ENCODE assay signal across 26 mouse cellular contexts in genomic region chr9:31010749-31011148, GRCm38 (mm10). TPM values are rescaled to one million over a fixed set of nuclear protein-coding genes. Genes with fewer than 3 reads are reported as not detected.
A peak's percentile ranks its signal among the peaks of the same experiment; 100 is the strongest.
DNase-seq lines count a peak whose midpoint lies in the region; ATAC-seq and TF ChIP-seq lines count a peak whose summit lies in the region.
"Had no signal": no experiment of that assay in that cellular context is flagged by ENCODE, and none has a peak within 500 bp of the region (broad histone marks: within the 10 kb centered on the region; RNA-seq: fewer than 3 reads in every experiment).

No protein-coding gene starts in this region.

- no peak for TF ChIP-seq POLR2A in ES-Bruce4 (IDR thresholded peaks at IDR 0.05; ENCODE audit: insufficient read depth, low read length)

- no peak overlapping the region for H3K9ac ChIP-seq in heart, embryonic 15.5 days
- H3K9ac ChIP-seq in lung, embryonic 14.5 days = no peak overlapping the region
- peak overlapping the region; percentile 14; the same call in 1 of the 2 replicates for H3K9ac ChIP-seq in ES-Bruce4 (ENCODE audit: low read depth, poor library complexity, severe bottlenecking)
- no peak overlapping the region for H3K9ac ChIP-seq in ES-E14 (ENCODE audit: insufficient read depth, low read depth, low read length, poor library complexity, severe bottlenecking)
- H3K9ac ChIP-seq: embryonic facial prominence, embryonic 15.5 days; forebrain, embryonic 12.5 days; hindbrain, embryonic 13.5 days; kidney, embryonic 15.5 days; limb, embryonic 13.5 days had no signal

- no peak overlapping the region for H3K4me2 ChIP-seq in heart, embryonic 15.5 days
- H3K4me2 ChIP-seq in lung, embryonic 14.5 days = no peak overlapping the region
- H3K4me2 ChIP-seq: embryonic facial prominence, embryonic 15.5 days; forebrain, embryonic 12.5 days; hindbrain, embryonic 13.5 days; kidney, embryonic 15.5 days; limb, embryonic 13.5 days; liver, embryonic 11.5 days; midbrain, embryonic 11.5 days had no signal

- in situ Hi-C loops in ES-E14 (cut with MboI; ENCODE audit: low sequenced_read_pairs in 2 of 2, unreplicated experiment in 2 of 2) = no loop called here

- WGBS in heart, embryonic 15.5 days = 74% methylated on average over 3 of the region's 3 CpGs
- 49% methylated on average over 3 of the region's 3 CpGs for WGBS in lung, embryonic 14.5 days

- H3K27ac ChIP-seq in heart, embryonic 15.5 days = 0 out of 2 replicates have a peak overlapping the region, but pooled peaks have one; percentile 57
- H3K27ac ChIP-seq in lung, embryonic 14.5 days (ENCODE audit: low read depth) = no peak overlapping the region
- peak overlapping the region; percentile 90 for H3K27ac ChIP-seq in ES-Bruce4 (ENCODE audit: insufficient read depth, low read length)
- H3K27ac ChIP-seq in ES-E14 (ENCODE audit: insufficient read depth, low read depth, low read length, poor library complexity, severe bottlenecking) = peak overlapping the region; percentile 43; the same call in 1 of the 2 replicates
- H3K27ac ChIP-seq: embryonic facial prominence, embryonic 10.5 days; embryonic facial prominence, embryonic 15.5 days; forebrain, embryonic 12.5 days; hindbrain, embryonic 13.5 days; kidney, embryonic 15.5 days; layer of hippocampus, adult 2 months; limb, embryonic 13.5 days had no signal

- H3K36me3 ChIP-seq in heart, embryonic 15.5 days = no peaks in the 10 kb centered on the region
- H3K36me3 ChIP-seq in lung, embryonic 14.5 days (ENCODE audit: insufficient read depth) = no peaks in the 10 kb centered on the region
- H3K36me3 ChIP-seq in ES-Bruce4 (ENCODE audit: control insufficient read depth, insufficient read depth, low read length, poor library complexity, severe bottlenecking) (no peaks in the 10 kb centered on the region), ES-E14 (ENCODE audit: control insufficient read depth, insufficient read depth, low read length, poor library complexity, severe bottlenecking) (no peaks in the 10 kb centered on the region)
- H3K36me3 ChIP-seq: embryonic facial prominence, embryonic 10.5 days; embryonic facial prominence, embryonic 15.5 days; forebrain, embryonic 12.5 days; G1E; hindbrain, embryonic 13.5 days; kidney, embryonic 15.5 days; limb, embryonic 13.5 days had no signal

- H3K4me1 ChIP-seq in heart, embryonic 15.5 days (replicated peaks) = peaks cover 10% of the 10 kb centered on the region
- no peaks in the 10 kb centered on the region for H3K4me1 ChIP-seq in lung, embryonic 14.5 days (ENCODE audit: insufficient read depth)
- H3K4me1 ChIP-seq in ES-Bruce4 (ENCODE audit: control insufficient read depth, insufficient read depth, low read length) = peaks cover 10% of the 10 kb centered on the region
- peaks cover 8 to 16% of the 10 kb centered on the region in 2 experiments for H3K4me1 ChIP-seq in ES-E14 (ENCODE audit: control insufficient read depth in 2 of 2, insufficient read depth in 2 of 2, low read length in 2 of 2, poor library complexity in 1 of 2)
- H3K4me1 ChIP-seq: forebrain, embryonic 12.5 days; hindbrain, embryonic 13.5 days; kidney, embryonic 15.5 days had no signal

- ATAC-seq in heart, embryonic 15.5 days (replicated peaks; ENCODE audit: insufficient number of reproducible peaks, insufficient read depth, low FRiP score, low read depth) = no peak
- no peak for ATAC-seq in lung, embryonic 14.5 days (ENCODE audit: insufficient read depth)
- ATAC-seq: midbrain, embryonic 16.5 days had no signal

- no peak for DNase-seq in heart, adult 18-20 months
- DNase-seq in lung, embryonic 14.5 days = peak; percentile 73
- no peak for DNase-seq in lung, postnatal 36 days
- DNase-seq in ES-E14 (ENCODE audit: low read depth, low spot score) = no peak
- DNase-seq: adrenal gland, adult 8-10 months; B cell, adult 2 months; cerebellum, adult 8-10 months; cerebellum, postnatal 25 days; gastrocnemius, postnatal 14 days; heart, postnatal 4 days; kidney, adult 18-20 months; kidney, postnatal 25 days; right cerebral cortex, postnatal 4 days had no signal

- no peak overlapping the region for H3K4me3 ChIP-seq in heart, embryonic 15.5 days
- no peak overlapping the region for H3K4me3 ChIP-seq in lung, embryonic 14.5 days (ENCODE audit: low read depth, low read length)
- H3K4me3 ChIP-seq in ES-Bruce4 (ENCODE audit: low read depth, low read length) (no peak overlapping the region), ES-E14 (ENCODE audit: insufficient read depth in 1 of 2, low read depth in 1 of 2, low read length in 2 of 2, poor library complexity in 1 of 2, severe bottlenecking in 1 of 2) (no peak overlapping the region)
- H3K4me3 ChIP-seq: embryonic facial prominence, embryonic 10.5 days; embryonic facial prominence, embryonic 15.5 days; forebrain, embryonic 12.5 days; hindbrain, embryonic 13.5 days; kidney, embryonic 15.5 days; layer of hippocampus, adult 2 months; limb, embryonic 13.5 days had no signal

- TF ChIP-seq CTCF in lung, embryonic 14.5 days (IDR thresholded peaks at IDR 0.05; ENCODE audit: low read depth) = no peak
- no peak for TF ChIP-seq CTCF in ES-Bruce4 (IDR thresholded peaks at IDR 0.05; ENCODE audit: low read depth, low read length)

- H3K9me3 ChIP-seq in heart, embryonic 15.5 days (replicated peaks) = no peaks in the 10 kb centered on the region
- no peaks in the 10 kb centered on the region for H3K9me3 ChIP-seq in lung, embryonic 14.5 days (ENCODE audit: low read depth, low read length)
- no peaks in the 10 kb centered on the region for H3K9me3 ChIP-seq in ES-Bruce4 (replicated peaks; ENCODE audit: control insufficient read depth, insufficient read depth, low read length, poor library complexity, severe bottlenecking)
- H3K9me3 ChIP-seq in ES-E14 (ENCODE audit: control insufficient read depth, insufficient read depth, low read depth, low read length) = no peaks in the 10 kb centered on the region
- H3K9me3 ChIP-seq: embryonic facial prominence, embryonic 10.5 days; embryonic facial prominence, embryonic 15.5 days; forebrain, embryonic 12.5 days; G1E; hindbrain, embryonic 13.5 days; kidney, embryonic 15.5 days; limb, embryonic 13.5 days had no signal

- no peak for TF ChIP-seq EP300 in ES-Bruce4 (IDR thresholded peaks at IDR 0.05; ENCODE audit: insufficient read depth, low read depth, low read length)

- no peaks in the 10 kb centered on the region for H3K27me3 ChIP-seq in heart, embryonic 15.5 days
- no peaks in the 10 kb centered on the region for H3K27me3 ChIP-seq in lung, embryonic 14.5 days (ENCODE audit: insufficient read depth, low read length)
- H3K27me3 ChIP-seq in ES-Bruce4 (ENCODE audit: control insufficient read depth, insufficient read depth, low read length, poor library complexity, severe bottlenecking) = no peaks in the 10 kb centered on the region
- H3K27me3 ChIP-seq: embryonic facial prominence, embryonic 15.5 days; forebrain, embryonic 12.5 days; hindbrain, embryonic 13.5 days; kidney, embryonic 15.5 days; limb, embryonic 13.5 days had no signal

TF ChIP-seq in ES-E14, 5 proteins besides CTCF, POLR2A, EP300 and RAD21:
- TF ChIP-seq HCFC1 (IDR thresholded peaks at IDR 0.05; ENCODE audit: borderline replicate concordance, insufficient read depth, low read length) (no peak), CHD2 (IDR thresholded peaks at IDR 0.05; ENCODE audit: low read depth, low read length) (no peak), ZC3H11A (IDR thresholded peaks at IDR 0.05; ENCODE audit: borderline replicate concordance, low read depth, low read length) (no peak), ZNF384 (IDR thresholded peaks at IDR 0.05; ENCODE audit: low read depth, low read length) (no peak), MAFK (IDR thresholded peaks at IDR 0.05; ENCODE audit: insufficient read depth, low read depth, low read length) (no peak)
TF ChIP-seq in ES-E14: peak in this region for 0.

RNA-seq across cellular contexts. Expression of gene Zbtb44, which starts 19.7 kb away (rescaled TPM):
- 7.4 and 8.3 TPM in 2 replicates for polyA plus RNA-seq in heart, embryonic 15.5 days (2015; fragmentation: Nextera tagmentation; extraction: Ambion mirVana)
- total RNA-seq in heart, adult 18-20 months (2021) = 10 to 100 TPM; 30.3 to 35.5 TPM
- polyA plus RNA-seq in lung, embryonic 14.5 days (2014; fragmentation: Nextera tagmentation; extraction: Ambion mirVana) = 8.0 TPM in 2 replicates
- polyA plus RNA-seq in ES-Bruce4 (2011; ENCODE audit: insufficient read depth, insufficient read length, low read depth, missing spikeins) = 95.7 and 98.2 TPM in 2 replicates
- 33.1 and 33.7 TPM in 2 replicates for total RNA-seq in ES-E14 (2012; rRNA removed)

Comparison
In these comparisons a context has a peak if more than half of its experiments do, and no peak if none do; other contexts are left out.
1. RNA of gene Zbtb44, which starts 19.7 kb away (polyA plus RNA-seq): 95.7 to 98.2 TPM in ES-Bruce4; 8.0 TPM in lung, embryonic 14.5 days and 7.4 to 8.3 TPM in heart, embryonic 15.5 days; every median in the first group is over 10 times any median in the second.